Mouse (Mus musculus) brown adipose tissue, adult 24 weeks (tissue): Measurements from ENCODE around the gene Lao1. TPM values are rescaled to one million over a fixed set of nuclear protein-coding genes. Genes with fewer than 3 reads are reported as not detected.

Experiments
- H3K27ac ChIP-seq: fragments of 200-500 bp; replicated peaks from 2 replicates; pipeline ENCODE4 v1.5.1; 2012; ENCODE audit warnings: low read depth, mild to moderate bottlenecking, low read length
- H3K4me1 ChIP-seq: fragments of 200-500 bp; 2 replicates; pipeline ENCODE4 v1.6.1; 2012; ENCODE audit warnings: low read length, mixed read lengths; ENCODE audit not compliant: control insufficient read depth, insufficient read depth, insufficient read length
- H3K4me3 ChIP-seq: fragments of 200-500 bp; 2 replicates; pipeline ENCODE4 v1.5.1; 2012; ENCODE audit warnings: low read depth, mild to moderate bottlenecking, low read length, moderate library complexity; ENCODE audit not compliant: insufficient read depth
- polyA plus RNA-seq: library from polyadenylated mRNA; stranded (reverse); fragments of >200 nt; gene quantifications from 2 replicates; pipeline ENCODE4 v1.2.4, GENCODE M21; 2012; ENCODE audit not compliant: missing spikeins, insufficient read depth, insufficient read length

The Lao1 gene
- polyA plus RNA-seq, 1 experiment = not detected

GRCm38 (mm10) chr4:119004613-119005339, 43.4 kb downstream of the Lao1 start:
- no peak overlapping the region for H3K27ac ChIP-seq
- no peak overlapping the region for H3K4me3 ChIP-seq
- peaks cover 3% of the 10 kb centered on the region; the same call in 1 of the 2 replicates for H3K4me1 ChIP-seq

DNA sequence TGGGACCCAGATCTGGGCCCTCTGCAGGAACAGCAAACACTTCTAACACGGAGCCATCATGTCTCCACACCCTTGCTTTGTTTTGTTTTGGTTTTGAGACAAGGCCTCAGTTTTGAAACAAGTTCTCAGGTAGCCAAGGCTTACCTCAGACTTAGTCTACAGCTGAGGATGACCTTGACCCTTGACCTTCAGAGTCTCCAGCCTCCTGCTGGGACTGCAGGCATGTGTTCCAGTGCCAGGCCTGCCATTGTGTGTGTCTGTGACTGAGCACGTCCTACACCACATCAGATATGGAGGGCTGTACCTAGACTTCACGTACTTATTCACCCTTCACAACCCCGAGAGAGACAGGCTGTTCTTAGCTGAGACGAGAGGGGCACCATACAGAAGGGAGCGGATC, 46.2 kb downstream of the Lao1 start:
- Histone ChIP-seq H3K4me1 (peaks cover 3% of the 10 kb centered on the region; the same call in 1 of the 2 replicates), H3K27ac (no peak overlapping the region), H3K4me3 (no peak overlapping the region)

GRCm38 (mm10) chr4:119008476-119008875, 47.1 kb downstream of the Lao1 start:
- Histone ChIP-seq H3K27ac (no peak overlapping the region), H3K4me3 (no peak overlapping the region), H3K4me1 (peaks cover 3% of the 10 kb centered on the region; the same call in 1 of the 2 replicates)

DNA sequence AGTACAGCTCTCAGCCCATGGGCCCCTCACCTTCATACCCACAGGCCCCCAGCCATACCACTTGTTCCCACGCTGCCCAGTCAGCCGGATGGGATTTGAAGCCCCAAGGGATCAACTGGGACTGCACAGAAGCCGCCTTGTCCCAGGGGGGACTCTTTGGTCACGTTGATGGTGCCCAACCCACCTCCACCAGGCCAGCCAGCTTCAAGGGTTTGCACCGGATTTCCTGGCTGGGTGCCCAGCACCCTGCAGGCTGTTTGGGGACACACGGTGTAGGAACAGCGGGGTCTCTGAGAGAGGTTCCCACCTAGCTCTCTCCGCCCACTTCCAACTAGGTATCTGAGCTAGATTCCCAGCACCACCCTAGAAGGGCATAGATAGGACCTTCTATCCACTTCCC, 48.4 kb downstream of the Lao1 start:
- H3K27ac ChIP-seq = no peak overlapping the region
- H3K4me1 ChIP-seq = peaks cover 3% of the 10 kb centered on the region; the same call in 1 of the 2 replicates
- no peak overlapping the region for H3K4me3 ChIP-seq

- no peak overlapping the region for H3K4me3 ChIP-seq
These were observed 49.8 kb downstream of the Lao1 start for GRCm38 (mm10) chr4:119011050-119011680.

DNA sequence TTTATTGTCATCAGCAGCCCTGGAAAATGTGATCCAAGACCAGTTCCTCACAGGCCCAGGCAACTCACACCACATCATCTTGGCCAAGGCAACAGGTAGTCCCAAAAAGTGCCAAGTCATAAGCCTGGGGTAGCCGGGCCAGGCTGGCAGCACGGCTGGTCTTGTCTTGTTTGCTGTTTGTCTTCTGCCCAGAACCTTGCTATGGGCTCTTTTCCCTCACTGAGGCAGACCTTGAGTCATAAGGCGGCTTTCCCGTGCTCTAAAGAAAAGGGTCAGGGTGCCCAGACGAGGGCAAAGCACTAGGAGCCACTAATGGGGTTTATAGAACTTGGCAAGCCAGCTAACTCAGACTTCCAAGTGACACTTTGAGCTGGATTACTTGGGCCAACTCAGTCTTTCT, 51.7 kb downstream of the Lao1 start:
- H3K4me1 ChIP-seq = peaks cover 3% of the 10 kb centered on the region; the same call in 1 of the 2 replicates
- no peak overlapping the region for H3K27ac ChIP-seq
- H3K4me3 ChIP-seq = no peak overlapping the region

More at GRCm38 (mm10) chr4:119011050-119011680, 49.8 kb downstream of the Lao1 start:
- Histone ChIP-seq H3K27ac (no peak overlapping the region), H3K4me1 (peaks cover 3% of the 10 kb centered on the region; the same call in 1 of the 2 replicates)

DNA sequence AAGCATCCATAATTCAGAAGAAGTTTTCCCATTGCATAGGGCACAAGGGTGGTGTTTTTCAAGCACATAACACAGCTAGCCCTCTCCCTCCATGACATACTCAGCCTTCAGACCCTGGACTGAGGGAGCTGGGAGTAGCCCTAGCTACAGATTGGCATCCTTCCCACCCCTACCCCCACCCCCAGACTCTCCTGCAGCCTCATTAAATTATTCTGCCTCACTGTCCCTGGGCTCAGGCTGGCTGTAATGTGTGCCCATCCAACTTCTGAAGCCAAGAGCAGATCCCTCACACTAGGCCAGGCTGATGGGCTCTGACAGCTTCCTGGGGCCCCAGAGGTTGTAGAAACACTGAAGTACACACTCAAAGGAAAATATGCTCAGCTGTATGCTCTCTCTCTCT, 53.6 kb downstream of the Lao1 start:
- no peak overlapping the region for H3K4me3 ChIP-seq

GRCm38 (mm10) chr4:119015557-119015956, 54.2 kb downstream of the Lao1 start:
- Histone ChIP-seq H3K27ac (no peak overlapping the region), H3K4me3 (no peak overlapping the region), H3K4me1 (no peaks in the 10 kb centered on the region)

More for the DNA sequence above, 53.6 kb downstream of the Lao1 start:
- H3K4me1 ChIP-seq = no peaks in the 10 kb centered on the region
- H3K27ac ChIP-seq = no peak overlapping the region

DNA sequence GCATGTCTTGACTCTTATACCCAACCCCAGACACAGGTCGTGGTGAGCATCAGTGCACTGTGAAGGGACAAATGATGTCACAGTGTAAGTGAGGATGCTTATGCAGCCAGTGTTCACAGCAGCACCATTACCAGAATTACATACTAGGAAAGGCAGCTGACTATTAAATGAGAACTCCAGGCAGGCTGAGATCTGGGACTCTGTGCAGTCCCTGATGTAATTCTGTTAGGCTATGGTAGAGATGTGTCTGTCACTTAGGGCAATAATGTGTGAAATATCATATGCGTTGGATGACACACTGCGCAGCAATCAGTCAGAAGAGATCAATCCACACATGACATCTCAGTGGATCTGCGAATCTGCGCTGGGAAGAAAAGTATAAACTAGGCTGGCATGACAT, 55.7 kb downstream of the Lao1 start:
- no peak overlapping the region for H3K27ac ChIP-seq

More for the DNA sequence above, 55.7 kb downstream of the Lao1 start:
- Histone ChIP-seq H3K4me1 (no peaks in the 10 kb centered on the region), H3K4me3 (no peak overlapping the region)

Other genes starting within 250 kb of the Lao1 start
- gene Olfr1340, start 241.4 kb upstream of the Lao1 start, polyA plus RNA-seq = not detected in 2 replicates
- not detected in 2 replicates for gene Olfr1339, start 229.4 kb upstream of the Lao1 start, polyA plus RNA-seq
- gene Olfr1338, start 202.8 kb upstream of the Lao1 start, polyA plus RNA-seq = not detected in 2 replicates
- not detected in 2 replicates for gene Olfr1337, start 179.0 kb upstream of the Lao1 start, polyA plus RNA-seq
- not detected in 2 replicates for gene Olfr1335, start 151.6 kb upstream of the Lao1 start, polyA plus RNA-seq
- gene Olfr1333, start 125.3 kb upstream of the Lao1 start, polyA plus RNA-seq = not detected in 2 replicates
- gene Olfr1331, start 96.9 kb upstream of the Lao1 start, polyA plus RNA-seq = not detected in 2 replicates
- gene Olfr1330, start 73.0 kb upstream of the Lao1 start, polyA plus RNA-seq = not detected in 2 replicates
- not detected in 2 replicates for gene Olfr1329, start 44.1 kb upstream of the Lao1 start, polyA plus RNA-seq
- gene Olfr1328, start 23.0 kb upstream of the Lao1 start, polyA plus RNA-seq = not detected in 2 replicates
- gene Slc2a1, start 147.1 kb downstream of the Lao1 start, polyA plus RNA-seq = 2.8 and 7.4 TPM in 2 replicates
- gene Zfp691, start 212.6 kb downstream of the Lao1 start, polyA plus RNA-seq = 16.2 and 24.1 TPM in 2 replicates
- gene Ermap, start 228.4 kb downstream of the Lao1 start, polyA plus RNA-seq = not detected in 2 replicates
- 30.6 and 38.8 TPM in 2 replicates for gene Svbp, start 233.7 kb downstream of the Lao1 start, polyA plus RNA-seq